Mouse (Mus musculus) urinary bladder, postnatal 10 days (tissue): Measurements from ENCODE around the gene Fam83f.

Source experiments
- DNase-seq: peaks from one replicate; pipeline ENCODE4 v3.0.0; 2022; ENCODE audit warnings: low spot score

Fam83f gene

GRCm38 (mm10) chr15:80671295-80672252 is at the start of gene Fam83f:
TSS of gene Fam83f (plus strand) at chr15:80671847.
- DNase-seq, result no peak

DNA sequence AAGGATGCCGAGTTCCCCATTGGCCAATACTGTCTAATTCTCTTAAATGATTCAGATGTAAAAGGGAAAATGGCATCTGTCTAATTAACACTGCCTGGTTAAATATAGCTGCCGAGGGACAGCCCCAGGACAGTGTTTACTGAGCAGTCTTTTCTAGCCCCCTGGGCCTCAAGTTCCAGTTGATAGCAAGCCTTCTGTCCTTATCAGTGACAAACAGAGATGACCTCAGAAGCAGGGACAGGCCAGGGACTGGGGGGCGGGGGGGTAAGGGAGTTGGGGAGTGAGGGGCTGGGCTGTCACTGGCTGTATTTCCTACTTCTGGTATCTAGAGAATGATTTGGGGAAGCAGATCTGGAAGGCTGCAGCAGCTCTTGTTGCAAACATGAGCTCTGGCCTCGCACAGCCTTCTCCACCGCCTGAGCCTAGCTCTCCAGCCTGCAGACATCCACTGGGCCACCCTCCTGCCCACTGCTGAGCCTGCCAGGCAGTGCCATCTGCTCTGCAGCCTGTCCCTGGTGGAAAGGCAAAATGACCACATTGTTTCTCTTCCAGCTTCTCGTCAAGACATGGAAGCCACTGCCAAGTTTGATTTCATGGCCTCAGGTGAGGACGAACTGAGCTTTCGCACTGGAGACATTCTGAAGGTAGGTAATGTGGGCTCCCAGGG is 48.3 kb upstream of the Fam83f start:
- DNase-seq, result no peak

GRCm38 (mm10) chr15:80626472-80626871 is 45.2 kb upstream of the Fam83f start:
- no peak for DNase-seq

GRCm38 (mm10) chr15:80630147-80630546 is 41.5 kb upstream of the Fam83f start:
- no peak for DNase-seq

- no peak for DNase-seq
Measured at GRCm38 (mm10) chr15:80630711-80631110, 40.9 kb upstream of the Fam83f start.

DNA sequence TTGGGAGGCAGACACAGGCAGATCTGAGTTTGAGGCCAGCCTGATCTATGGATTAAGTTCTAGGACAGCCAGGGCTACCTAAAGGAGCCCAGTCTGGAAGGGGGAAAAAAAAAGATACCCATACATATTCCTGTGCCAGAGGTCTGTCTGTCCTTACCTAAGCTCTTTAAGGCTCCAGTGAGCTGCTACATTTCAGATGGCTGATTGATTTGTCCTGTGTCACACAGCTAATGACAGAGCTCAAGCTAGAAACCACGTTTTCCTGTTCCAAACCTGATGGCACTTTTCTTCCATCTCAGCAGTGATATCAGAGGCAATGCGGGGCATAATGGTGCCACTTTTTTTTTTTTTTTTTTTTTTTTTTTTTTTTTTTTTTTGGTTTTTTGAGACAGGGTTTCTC is 40.3 kb upstream of the Fam83f start:
- DNase-seq, result no peak

DNA sequence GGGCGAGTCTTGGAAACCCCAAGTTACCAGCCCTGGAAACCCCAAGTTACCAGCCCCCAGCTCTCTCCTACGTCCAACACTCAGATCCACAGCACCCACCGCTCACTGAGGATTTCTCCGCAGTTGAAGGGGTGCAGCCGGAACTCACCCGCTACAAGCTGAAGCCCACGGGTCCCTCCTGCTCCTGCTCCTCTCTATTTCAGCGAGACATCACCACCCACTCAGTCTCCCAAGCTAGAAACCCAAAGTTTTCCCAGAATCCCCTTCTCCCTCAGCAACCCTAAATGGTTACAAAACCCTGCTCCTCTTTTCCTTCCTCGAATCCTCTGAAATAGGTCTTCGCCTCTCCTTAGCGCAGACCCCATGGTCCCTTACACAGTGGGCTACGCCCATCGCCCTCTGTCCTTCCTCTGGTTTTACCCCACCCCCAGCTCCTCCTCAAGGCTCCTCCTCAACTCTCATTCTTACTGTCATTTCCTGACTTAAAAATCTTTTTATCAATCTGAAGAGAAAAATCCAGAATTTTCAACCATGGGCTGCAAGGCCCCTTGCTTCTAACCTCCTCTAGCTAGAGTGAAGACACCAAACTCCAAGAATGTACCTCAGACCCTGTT is 39.3 kb upstream of the Fam83f start:
- DNase-seq, result no peak

DNA sequence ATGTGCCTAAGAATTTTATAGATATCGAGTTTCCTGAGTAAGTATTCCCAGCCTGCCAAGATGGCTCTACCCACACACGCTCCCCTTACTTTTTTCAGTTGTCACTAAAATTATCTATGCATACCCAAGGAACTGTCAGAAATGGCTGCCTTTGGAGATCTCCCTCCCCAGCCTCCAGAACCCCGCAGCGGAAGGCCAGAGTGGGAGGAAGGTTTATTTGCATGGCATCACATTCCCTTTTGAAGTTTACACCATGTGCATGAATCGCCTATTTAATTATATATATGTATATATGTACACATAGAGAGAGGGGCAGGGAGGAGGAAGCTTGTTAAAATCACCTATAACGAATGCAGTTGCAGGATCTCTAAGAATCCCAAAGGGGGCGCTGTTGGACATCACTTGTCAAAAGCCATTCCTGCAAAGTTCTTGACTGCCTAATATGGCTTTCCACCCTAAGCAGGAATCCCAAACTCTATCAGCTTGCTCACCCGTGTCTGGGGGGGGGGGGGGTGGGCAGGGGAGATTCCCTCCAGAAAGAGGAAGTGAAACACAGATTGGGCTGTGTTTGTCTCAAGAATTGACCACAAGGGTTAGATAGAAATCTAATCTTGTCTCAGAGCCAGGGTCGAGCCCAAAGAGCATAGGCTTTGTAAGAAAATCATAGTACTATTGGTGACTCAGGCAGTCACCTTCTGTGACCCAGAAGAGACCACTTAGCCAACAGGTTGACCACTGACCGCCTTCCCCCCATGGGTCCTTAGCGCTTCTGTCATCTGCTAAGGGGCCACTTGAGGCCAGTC is 37.1 kb upstream of the Fam83f start:
- no peak for DNase-seq

DNA sequence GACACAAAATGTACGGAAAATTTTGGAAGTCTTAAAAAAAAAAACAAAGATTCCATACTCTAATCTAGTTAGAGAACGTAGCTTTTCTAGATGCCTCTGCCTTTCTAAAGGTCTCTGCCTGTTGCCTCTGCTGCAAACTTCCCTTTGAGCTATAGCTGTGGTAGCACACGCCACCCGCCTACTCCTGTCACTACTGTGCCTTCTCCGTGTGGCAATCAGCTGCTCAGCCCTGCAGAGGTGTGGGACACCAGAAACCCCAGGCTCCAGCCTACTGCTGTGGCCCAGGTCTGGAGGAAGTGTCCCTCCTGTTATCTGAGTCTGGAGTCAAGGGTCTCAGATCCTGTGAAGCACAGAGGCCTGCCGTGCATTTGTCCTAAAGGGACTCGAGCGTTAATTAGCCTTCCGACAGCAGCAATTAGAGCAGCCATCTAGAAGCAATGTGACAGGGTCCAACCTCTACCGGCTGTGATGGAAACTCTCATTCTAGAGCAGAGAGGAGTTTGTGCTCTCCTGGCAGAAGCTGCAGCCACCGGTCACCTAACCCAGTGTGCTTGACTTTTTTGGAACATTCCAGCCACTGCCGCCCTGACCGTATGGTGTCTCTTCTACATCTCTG is 34.8 kb upstream of the Fam83f start:
- DNase-seq, result no peak

DNA sequence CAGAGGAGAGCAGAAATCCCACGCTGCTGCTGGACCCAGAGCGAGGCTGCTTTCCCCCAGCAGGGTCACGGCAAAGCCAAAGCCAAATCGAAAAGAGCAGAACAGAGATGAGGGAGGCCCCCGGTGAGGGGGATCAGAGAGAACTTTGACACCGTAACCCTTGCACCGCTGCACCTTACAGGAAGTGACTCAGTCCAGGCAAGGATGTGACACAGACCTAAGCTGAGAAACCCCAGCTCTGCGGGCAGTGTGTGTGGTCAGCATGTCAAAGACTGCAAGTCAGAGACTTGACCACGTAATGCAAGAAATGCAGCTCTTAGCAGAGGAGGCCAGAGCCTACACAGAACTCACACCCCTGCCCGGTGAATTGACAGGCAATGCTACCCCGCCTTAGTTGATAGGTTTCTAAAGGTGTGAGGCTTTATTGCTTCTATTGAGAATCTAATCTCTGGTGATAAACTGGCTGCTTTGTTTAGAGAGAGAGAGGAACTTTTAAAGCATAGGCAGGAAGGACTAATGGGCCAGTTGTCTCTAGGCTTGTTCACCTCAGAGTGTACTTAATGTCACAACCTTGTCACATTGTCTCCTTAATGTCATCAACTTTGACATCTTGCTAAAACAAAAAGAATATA is 32.5 kb upstream of the Fam83f start:
- no peak for DNase-seq

DNA sequence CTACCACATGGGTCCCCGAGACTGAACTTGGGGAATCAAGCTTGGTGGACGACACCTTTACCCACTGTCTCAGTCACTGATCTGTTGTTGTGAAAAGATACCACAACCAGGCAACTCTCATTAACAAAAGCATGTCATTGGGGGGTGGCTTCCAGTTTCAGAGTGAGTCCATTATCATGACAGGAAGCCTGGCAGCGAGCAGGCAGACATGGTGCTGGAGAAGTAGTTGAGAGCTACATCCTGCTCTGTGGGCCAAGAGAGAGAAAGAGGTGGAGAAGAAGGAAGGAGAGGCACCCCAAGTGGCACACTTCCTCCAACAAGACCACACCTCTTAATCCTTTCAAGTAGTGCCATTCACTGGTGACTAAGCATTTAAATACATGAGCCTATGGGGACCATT is 31.8 kb upstream of the Fam83f start:
- no peak for DNase-seq

GRCm38 (mm10) chr15:80641702-80642435 is 29.8 kb upstream of the Fam83f start:
- DNase-seq, result no peak

DNA sequence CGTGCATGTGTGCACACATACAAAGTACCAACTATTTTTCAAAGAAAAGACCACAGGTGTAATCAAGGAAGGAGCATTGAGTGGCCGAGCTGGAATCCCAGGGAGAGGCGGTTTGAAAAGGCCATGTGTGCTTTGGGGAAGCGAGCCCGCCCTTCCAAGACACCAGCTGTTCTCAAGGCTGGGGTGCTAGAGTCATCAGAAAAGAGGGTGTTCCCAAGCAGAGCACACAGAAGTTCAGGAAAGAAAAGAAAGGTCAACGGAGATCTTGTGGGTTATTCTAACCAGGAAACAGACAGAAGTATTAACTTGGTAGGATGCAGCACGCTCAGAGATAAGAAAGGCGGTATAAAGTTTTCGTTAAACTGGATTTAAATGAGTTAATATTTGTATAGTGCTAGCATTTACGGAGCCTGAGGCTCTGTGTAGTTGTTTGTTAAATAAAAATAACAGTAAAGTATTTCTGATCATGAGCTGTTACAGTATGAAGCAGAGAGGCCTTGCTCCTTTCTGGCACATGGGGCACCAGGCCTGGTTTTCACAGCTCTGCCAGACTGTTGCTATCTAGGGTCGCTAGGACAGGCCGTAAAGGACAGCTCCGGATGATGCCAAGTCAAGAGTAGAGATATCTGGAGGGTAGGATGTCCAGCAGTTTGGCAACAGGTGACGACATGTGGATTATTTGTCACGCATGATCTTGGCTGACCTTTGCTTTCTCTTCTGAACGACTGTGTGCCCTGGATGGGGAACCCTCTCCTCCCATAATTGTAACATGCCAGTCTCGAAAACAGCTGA is 26.4 kb upstream of the Fam83f start:
- DNase-seq, result no peak

GRCm38 (mm10) chr15:80648977-80649606 is 22.6 kb upstream of the Fam83f start:
- no peak for DNase-seq

DNA sequence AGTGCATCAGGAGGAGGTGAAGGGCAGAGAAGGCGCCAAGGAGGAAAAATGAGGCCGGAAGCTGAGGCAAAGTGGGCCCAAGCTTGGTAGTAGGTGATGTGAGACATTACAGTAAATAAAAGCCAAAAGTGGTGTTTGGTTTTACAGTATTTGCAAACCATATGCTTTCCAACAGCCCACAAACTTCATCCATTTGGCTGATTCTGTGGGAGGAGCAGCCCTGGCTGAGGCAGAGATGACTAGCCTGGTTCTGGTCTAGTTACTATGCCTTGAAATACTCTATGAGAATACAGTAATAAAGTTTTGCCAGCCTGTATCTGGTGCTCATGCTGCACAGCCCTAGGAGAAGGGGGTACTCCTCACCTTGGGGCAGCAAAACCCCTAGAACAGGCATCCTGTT is 21.2 kb upstream of the Fam83f start:
- no peak for DNase-seq

DNA sequence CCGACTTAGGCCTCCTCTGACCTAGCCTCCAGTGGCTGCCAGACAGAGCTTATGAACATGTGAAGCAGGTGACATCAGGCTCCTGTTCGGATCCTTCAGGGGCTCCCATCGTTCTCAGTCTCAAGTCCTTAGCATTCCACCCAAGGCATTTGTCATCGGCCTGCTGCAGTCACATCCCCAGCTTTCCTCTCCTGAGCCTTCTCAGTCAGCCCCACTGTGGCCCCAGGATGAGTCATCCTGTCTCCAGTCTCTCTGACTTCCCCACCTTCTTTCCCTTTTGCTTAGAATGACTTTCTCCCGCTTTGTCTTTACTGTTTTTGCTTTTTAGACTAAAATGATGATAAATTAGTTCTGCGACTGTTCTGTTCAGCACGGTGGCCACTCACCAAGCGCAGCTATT is 17.8 kb upstream of the Fam83f start:
- DNase-seq, result no peak

GRCm38 (mm10) chr15:80658815-80659471 is 12.7 kb upstream of the Fam83f start:
- DNase-seq, result no peak

DNA sequence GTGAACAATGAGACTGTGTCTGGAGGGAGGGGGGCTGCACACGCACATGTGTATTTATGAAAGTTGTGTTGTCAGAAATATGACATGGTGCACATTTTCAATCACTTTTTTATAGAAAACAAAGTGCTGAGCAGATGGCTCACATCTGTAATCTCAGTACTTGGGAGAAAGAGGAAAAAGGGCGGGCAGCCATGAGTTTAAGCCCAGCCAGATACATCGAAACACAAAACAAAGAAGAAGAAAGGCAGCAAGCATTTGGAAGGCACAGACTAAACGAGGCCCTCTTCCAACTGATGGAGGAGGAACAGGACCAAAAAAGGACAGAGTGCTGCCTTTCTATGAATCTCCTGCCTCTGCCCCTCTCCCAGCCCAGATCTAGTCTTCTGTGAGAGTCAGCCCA is 10.7 kb upstream of the Fam83f start:
- DNase-seq, result no peak

- no peak for DNase-seq
Measured at GRCm38 (mm10) chr15:80664444-80664843, 7.2 kb upstream of the Fam83f start.
